Mouse (Mus musculus): ENCODE results near the gene Hinfp. TPM values are rescaled to one million over a fixed set of nuclear protein-coding genes. Genes with fewer than 3 reads are reported as not detected.
A peak's percentile ranks its signal among the peaks of the same experiment; 100 is the strongest.

The Hinfp gene
- polyA plus RNA-seq (2011; ENCODE audit: insufficient read length, low read depth, missing spikeins): 13.4 and 16.4 TPM in 2 replicates

- H3K4me3 ChIP-seq (ENCODE audit: insufficient read depth, low read length): peak within 1 kb of the TSS; percentile 92
- H3K27ac ChIP-seq (ENCODE audit: insufficient read depth, low read length): no peak within 1 kb of the TSS
- TF ChIP-seq CTCF (IDR thresholded peaks at IDR 0.05; ENCODE audit: borderline replicate concordance, insufficient read depth, low read length): no peak
- TF ChIP-seq POLR2A (IDR thresholded peaks at IDR 0.05; ENCODE audit: low read depth, low read length): peak; percentile 93
- no peaks in the 10 kb centered on the region for H3K4me1 ChIP-seq (ENCODE audit: control insufficient read depth, insufficient read depth, low read length)
These were observed at the start of gene Hinfp for GRCm38 (mm10) chr9:44305466-44306079. Gene Hinfp (minus strand): TSS chr9:44305671.

DNA sequence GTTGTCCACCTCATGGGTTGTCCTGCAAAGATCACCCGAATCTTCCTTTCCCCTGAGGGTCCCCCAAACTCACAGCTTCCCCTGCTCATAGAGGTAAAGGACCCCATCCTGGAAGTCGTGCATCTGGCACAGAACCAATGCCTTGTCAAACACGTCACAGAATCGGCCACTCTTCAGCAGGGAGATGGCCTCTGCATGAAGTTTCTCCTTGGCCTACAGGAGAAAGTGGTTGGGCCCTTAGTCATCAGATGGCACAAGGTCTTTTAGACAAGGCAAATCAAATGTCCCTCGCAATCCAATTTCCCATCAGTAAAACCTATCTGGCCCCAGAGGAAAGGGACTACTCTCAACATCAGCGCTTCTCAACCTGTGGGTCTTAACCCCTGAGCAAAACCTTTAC, 47.7 kb upstream of the Hinfp start:
- TF ChIP-seq POLR2A (IDR thresholded peaks at IDR 0.05; ENCODE audit: low read depth, low read length) (no peak), CTCF (IDR thresholded peaks at IDR 0.05; ENCODE audit: borderline replicate concordance, insufficient read depth, low read length) (no peak)
- no peak overlapping the region for H3K4me3 ChIP-seq (ENCODE audit: insufficient read depth, low read length)
- H3K4me1 ChIP-seq (ENCODE audit: control insufficient read depth, insufficient read depth, low read length): no peaks in the 10 kb centered on the region
- no peak overlapping the region for H3K27ac ChIP-seq (ENCODE audit: insufficient read depth, low read length)

- Histone ChIP-seq H3K4me3 (ENCODE audit: insufficient read depth, low read length) (no peak overlapping the region), H3K4me1 (ENCODE audit: control insufficient read depth, insufficient read depth, low read length) (no peaks in the 10 kb centered on the region), H3K27ac (ENCODE audit: insufficient read depth, low read length) (no peak overlapping the region)
- TF ChIP-seq POLR2A (IDR thresholded peaks at IDR 0.05; ENCODE audit: low read depth, low read length): no peak
- TF ChIP-seq CTCF (IDR thresholded peaks at IDR 0.05; ENCODE audit: borderline replicate concordance, insufficient read depth, low read length): no peak
These were observed 46.9 kb upstream of the Hinfp start for GRCm38 (mm10) chr9:44352337-44352736.

- H3K4me1 ChIP-seq (ENCODE audit: control insufficient read depth, insufficient read depth, low read length): no peaks in the 10 kb centered on the region
- H3K4me3 ChIP-seq (ENCODE audit: insufficient read depth, low read length): no peak overlapping the region
- TF ChIP-seq CTCF (IDR thresholded peaks at IDR 0.05; ENCODE audit: borderline replicate concordance, insufficient read depth, low read length): no peak
- TF ChIP-seq POLR2A (IDR thresholded peaks at IDR 0.05; ENCODE audit: low read depth, low read length): no peak
- H3K27ac ChIP-seq (ENCODE audit: insufficient read depth, low read length): no peak overlapping the region
These were observed 45.9 kb upstream of the Hinfp start for GRCm38 (mm10) chr9:44351396-44351795.

GRCm38 (mm10) chr9:44348546-44348945, 43.1 kb upstream of the Hinfp start:
- Histone ChIP-seq H3K4me3 (ENCODE audit: insufficient read depth, low read length) (no peak overlapping the region), H3K4me1 (ENCODE audit: control insufficient read depth, insufficient read depth, low read length) (no peaks in the 10 kb centered on the region), H3K27ac (ENCODE audit: insufficient read depth, low read length) (no peak overlapping the region)
- TF ChIP-seq CTCF (IDR thresholded peaks at IDR 0.05; ENCODE audit: borderline replicate concordance, insufficient read depth, low read length) (no peak), POLR2A (IDR thresholded peaks at IDR 0.05; ENCODE audit: low read depth, low read length) (no peak)

GRCm38 (mm10) chr9:44347621-44348020, 42.1 kb upstream of the Hinfp start:
- Histone ChIP-seq H3K4me1 (ENCODE audit: control insufficient read depth, insufficient read depth, low read length) (peaks cover 5% of the 10 kb centered on the region), H3K27ac (ENCODE audit: insufficient read depth, low read length) (no peak overlapping the region), H3K4me3 (ENCODE audit: insufficient read depth, low read length) (no peak overlapping the region)
- no peak for TF ChIP-seq CTCF (IDR thresholded peaks at IDR 0.05; ENCODE audit: borderline replicate concordance, insufficient read depth, low read length)
- TF ChIP-seq POLR2A (IDR thresholded peaks at IDR 0.05; ENCODE audit: low read depth, low read length): no peak

GRCm38 (mm10) chr9:44347166-44347565, 41.7 kb upstream of the Hinfp start:
- Histone ChIP-seq H3K4me1 (ENCODE audit: control insufficient read depth, insufficient read depth, low read length) (peaks cover 10% of the 10 kb centered on the region), H3K27ac (ENCODE audit: insufficient read depth, low read length) (no peak overlapping the region), H3K4me3 (ENCODE audit: insufficient read depth, low read length) (no peak overlapping the region)
- no peak for TF ChIP-seq CTCF (IDR thresholded peaks at IDR 0.05; ENCODE audit: borderline replicate concordance, insufficient read depth, low read length)
- no peak for TF ChIP-seq POLR2A (IDR thresholded peaks at IDR 0.05; ENCODE audit: low read depth, low read length)

- H3K27ac ChIP-seq (ENCODE audit: insufficient read depth, low read length): no peak overlapping the region
- H3K4me3 ChIP-seq (ENCODE audit: insufficient read depth, low read length): no peak overlapping the region
- peaks cover 10% of the 10 kb centered on the region for H3K4me1 ChIP-seq (ENCODE audit: control insufficient read depth, insufficient read depth, low read length)
- TF ChIP-seq POLR2A (IDR thresholded peaks at IDR 0.05; ENCODE audit: low read depth, low read length) (no peak), CTCF (IDR thresholded peaks at IDR 0.05; ENCODE audit: borderline replicate concordance, insufficient read depth, low read length) (no peak)
These were observed 40.3 kb upstream of the Hinfp start for GRCm38 (mm10) chr9:44345570-44346433.

- peak within 1 kb of the TSS; percentile 93 for H3K27ac ChIP-seq (ENCODE audit: insufficient read depth, low read length)
- TF ChIP-seq CTCF (IDR thresholded peaks at IDR 0.05; ENCODE audit: borderline replicate concordance, insufficient read depth, low read length) (no peak), POLR2A (IDR thresholded peaks at IDR 0.05; ENCODE audit: low read depth, low read length) (peak; percentile 66)
These were observed 38.4 kb upstream of the Hinfp start, which contains the start of gene Hmbs for GRCm38 (mm10) chr9:44343781-44344421. Gene Hmbs (minus strand): TSS chr9:44344228.

More at GRCm38 (mm10) chr9:44343781-44344421, 38.4 kb upstream of the Hinfp start, which contains the start of gene Hmbs:
- Histone ChIP-seq H3K4me3 (ENCODE audit: insufficient read depth, low read length) (peak within 1 kb of the TSS; percentile 61), H3K4me1 (ENCODE audit: control insufficient read depth, insufficient read depth, low read length) (peaks cover 10% of the 10 kb centered on the region)
